Mouse (Mus musculus) CH12.LX (cell line): ENCODE data around the gene Selplg. TPM values are rescaled to one million over a fixed set of nuclear protein-coding genes. Genes with fewer than 3 reads are reported as not detected.

Source experiments
- DNase-seq: peaks from one replicate; pipeline ENCODE4 v3.0.0-alpha.2; 2013; ENCODE audit errors: extremely low read depth
- H3K27ac ChIP-seq: 2 replicates; pipeline ENCODE4 v1.5.1; 2012; ENCODE audit warnings: low read depth, mild to moderate bottlenecking, control low read depth, moderate library complexity; ENCODE audit not compliant: insufficient read depth
- H3K27me3 ChIP-seq: replicated peaks from 2 replicates; pipeline ENCODE3; 2012; ENCODE audit warnings: inconsistent platforms
- H3K36me3 ChIP-seq, 2 experiments: replicated peaks in 1 of 2; 2 replicates each; pipeline versions ENCODE3 to v1.6.1; 2012; ENCODE audit warnings: inconsistent platforms in 1 of 2, low read length in 1 of 2, mild to moderate bottlenecking in 1 of 2, mixed read lengths in 1 of 2, moderate library complexity in 1 of 2; ENCODE audit not compliant: control insufficient read depth in 1 of 2, insufficient read depth in 1 of 2
- H3K4me1 ChIP-seq, 2 experiments: 2 replicates each; pipeline ENCODE4 v1.6.1; 2012; ENCODE audit warnings: inconsistent platforms in 1 of 2, moderate library complexity in 1 of 2; ENCODE audit not compliant: insufficient read depth in 2 of 2, control insufficient read depth in 1 of 2
- H3K4me2 ChIP-seq: 2 replicates; pipeline ENCODE4 v1.6.1; 2012; ENCODE audit warnings: low read depth, mild to moderate bottlenecking, control low read depth; ENCODE audit not compliant: poor library complexity, insufficient read depth, severe bottlenecking
- H3K4me3 ChIP-seq, 3 experiments: fragments of 150-350 bp in 1 of 3; sonication (generic) in 1 of 3; replicated peaks in 1 of 3; 2 replicates each; pipeline versions ENCODE3 to v1.5.1; 2011 to 2012; ENCODE audit warnings: low read depth in 2 of 3, low read length in 2 of 3, mild to moderate bottlenecking in 2 of 3, moderate library complexity in 2 of 3, control low read depth in 1 of 3, improper control_type of control experiment in 1 of 3, inconsistent platforms in 1 of 3, mixed read lengths in 1 of 3; ENCODE audit not compliant: poor library complexity in 1 of 3
- H3K79me2 ChIP-seq: replicated peaks from 2 replicates; pipeline ENCODE4 v1.6.1; 2012; ENCODE audit warnings: mild to moderate bottlenecking, moderate library complexity; ENCODE audit not compliant: control insufficient read depth, poor library complexity, insufficient read depth, severe bottlenecking; ENCODE audit errors: extremely low read depth
- H3K9ac ChIP-seq: 2 replicates; pipeline ENCODE4 v1.6.1; 2012; ENCODE audit warnings: low read depth, mild to moderate bottlenecking, control low read depth, moderate library complexity; ENCODE audit not compliant: insufficient read depth
- H3K9me3 ChIP-seq: replicated peaks from 2 replicates; pipeline ENCODE3; 2012; ENCODE audit warnings: low read length, inconsistent platforms, mixed read lengths
- BHLHE40 ChIP-seq: IDR thresholded peaks from 2 replicates; pipeline ENCODE4 v1.6.1; 2011; ENCODE audit warnings: mild to moderate bottlenecking, low read depth, low read length, improper control_type of control experiment
- CHD1 ChIP-seq: IDR thresholded peaks from 2 replicates; pipeline ENCODE4 v1.6.1; 2012; ENCODE audit warnings: low read depth, low read length, improper control_type of control experiment, inconsistent platforms
- CTCF ChIP-seq, 2 experiments: IDR thresholded peaks in 1 of 2; conservative IDR thresholded peaks in 1 of 2; 2 replicates each; pipeline ENCODE4 v1.5.1; 2011 to 2012; ENCODE audit warnings: low read depth in 2 of 2, low read length in 2 of 2, improper control_type of control experiment in 1 of 2, inconsistent platforms in 1 of 2, mild to moderate bottlenecking in 1 of 2, moderate library complexity in 1 of 2
- E2F4 ChIP-seq: IDR thresholded peaks from 2 replicates; pipeline ENCODE4 v1.6.1; 2011; ENCODE audit warnings: low read depth, low read length, improper control_type of control experiment; ENCODE audit not compliant: insufficient replicate concordance
- ELF1 ChIP-seq: IDR thresholded peaks from 2 replicates; pipeline ENCODE4 v1.6.1; 2014; ENCODE audit warnings: low read depth, mild to moderate bottlenecking, inconsistent platforms, low read length, improper control_type of control experiment
- EP300 ChIP-seq: IDR thresholded peaks from 2 replicates; pipeline ENCODE4 v1.6.1; 2011; ENCODE audit warnings: low read length, improper control_type of control experiment
- ETS1 ChIP-seq: conservative IDR thresholded peaks from 2 replicates; pipeline ENCODE4 v1.6.1; 2012; ENCODE audit warnings: low read depth, mild to moderate bottlenecking, inconsistent platforms, low read length, improper control_type of control experiment, moderate library complexity
- IRF4 ChIP-seq: IDR thresholded peaks from 2 replicates; pipeline ENCODE4 v1.6.1; 2014; ENCODE audit warnings: low read depth, mild to moderate bottlenecking, inconsistent platforms, low read length, improper control_type of control experiment
- JUN ChIP-seq: IDR thresholded peaks from 2 replicates; pipeline ENCODE4 v1.6.1; 2011; ENCODE audit warnings: low read depth, mild to moderate bottlenecking, low read length, improper control_type of control experiment, moderate library complexity; ENCODE audit not compliant: insufficient read depth
- JUND ChIP-seq: conservative IDR thresholded peaks from 2 replicates; pipeline ENCODE4 v1.6.1; 2011; ENCODE audit warnings: low read depth, low read length, improper control_type of control experiment
- KAT2A ChIP-seq: IDR thresholded peaks from 2 replicates; pipeline ENCODE4 v1.6.1; 2012; ENCODE audit warnings: low read length, improper control_type of control experiment, inconsistent platforms; ENCODE audit not compliant: insufficient replicate concordance
- MAFK ChIP-seq: IDR thresholded peaks from 2 replicates; pipeline ENCODE4 v1.6.1; 2011; ENCODE audit warnings: low read length, improper control_type of control experiment; ENCODE audit not compliant: insufficient replicate concordance
- MAX ChIP-seq: IDR thresholded peaks from 2 replicates; pipeline ENCODE4 v1.6.1; 2011; ENCODE audit warnings: low read length, improper control_type of control experiment
- MAZ ChIP-seq: IDR thresholded peaks from 2 replicates; pipeline ENCODE4 v1.6.1; 2012; ENCODE audit warnings: low read depth, mild to moderate bottlenecking, inconsistent platforms, low read length, improper control_type of control experiment, moderate library complexity
- MEF2A ChIP-seq: IDR thresholded peaks from 2 replicates; pipeline ENCODE4 v1.6.1; 2014; ENCODE audit warnings: low read depth, mild to moderate bottlenecking, inconsistent platforms, low read length, improper control_type of control experiment, borderline replicate concordance
- MYC ChIP-seq: IDR thresholded peaks from 2 replicates; pipeline ENCODE4 v1.6.1; 2011; ENCODE audit warnings: low read depth, mild to moderate bottlenecking, improper control_type of control experiment, low read length
- NELFE ChIP-seq: IDR thresholded peaks from 2 replicates; pipeline ENCODE4 v1.6.1; 2011; ENCODE audit warnings: low read depth, low read length, improper control_type of control experiment
- PAX5 ChIP-seq: IDR thresholded peaks from 2 replicates; pipeline ENCODE4 v1.6.1; 2012; ENCODE audit warnings: low read length, inconsistent platforms, mixed read lengths
- RAD21 ChIP-seq: IDR thresholded peaks from 2 replicates; pipeline ENCODE4 v1.6.1; 2011; ENCODE audit warnings: low read depth, mild to moderate bottlenecking, low read length, improper control_type of control experiment, moderate library complexity
- SIN3A ChIP-seq: IDR thresholded peaks from 2 replicates; pipeline ENCODE4 v1.6.1; 2012; ENCODE audit warnings: low read length, improper control_type of control experiment, inconsistent platforms
- TBP ChIP-seq: conservative IDR thresholded peaks from 2 replicates; pipeline ENCODE4 v1.6.1; 2011; ENCODE audit warnings: low read depth, low read length, improper control_type of control experiment
- TCF12 ChIP-seq: IDR thresholded peaks from 2 replicates; pipeline ENCODE4 v1.6.1; 2014; ENCODE audit warnings: low read depth, mild to moderate bottlenecking, inconsistent platforms, low read length, improper control_type of control experiment
- ZC3H11A ChIP-seq: IDR thresholded peaks from 2 replicates; pipeline ENCODE4 v1.6.1; 2012; ENCODE audit warnings: low read depth, mild to moderate bottlenecking, inconsistent platforms, low read length, improper control_type of control experiment
- ZKSCAN1 ChIP-seq: IDR thresholded peaks from 2 replicates; pipeline ENCODE4 v1.6.1; 2012; ENCODE audit warnings: low read depth, inconsistent platforms, low read length, improper control_type of control experiment, borderline replicate concordance
- ZNF384 ChIP-seq: IDR thresholded peaks from 2 replicates; pipeline ENCODE4 v1.6.1; 2012; ENCODE audit warnings: low read depth, low read length, improper control_type of control experiment, inconsistent platforms
- dilution Hi-C: fragments of 300-500 bp; cut with MboI; formaldehyde crosslinking; loops from 2 replicates; pipeline ENCODE4 v1.14.3; 2020; ENCODE audit warnings: low sequenced_read_pairs; ENCODE audit not compliant: extremely low pct_unique_long_range_greater_than_20kb, extremely low pct_ligation_motif_present
- in situ Hi-C: fragments of 300-500 bp; cut with MboI; formaldehyde crosslinking; loops from 3 replicates; pipeline ENCODE4 v1.14.3; 2019; ENCODE audit warnings: low sequenced_read_pairs, low pct_ligation_motif_present, low pct_unique_long_range_greater_than_20kb, mixed read lengths
- polyA plus RNA-seq: library from polyadenylated mRNA; unstranded; fragments of >175 nt; gene quantifications from 2 replicates; pipeline ENCODE4 v1.2.1, GENCODE M21; 2012; ENCODE audit warnings: low read depth; ENCODE audit not compliant: insufficient read length
- total RNA-seq, 2 experiments: library from RNA; depleted of rRNA; stranded (reverse); fragments of 300-350 nt in 1 of 2; fragments of >200 nt in 1 of 2; gene quantifications; 2 replicates each; pipeline ENCODE4 v1.2.3; 2012 to 2014

Selplg gene
- total and polyA plus RNA-seq, 3 experiments: 29.4 to 58.5 (median 41.6) TPM

- Histone ChIP-seq H3K27me3 (no peaks in the 10 kb centered on the region), H3K9ac (no peak overlapping the region), H3K4me3 (peak overlapping the region in 1 of 3 experiments; percentile 29), H3K79me2 (peaks cover 15% of the 10 kb centered on the region), H3K36me3 (peaks cover 21 to 42% of the 10 kb centered on the region in 2 experiments), H3K4me2 (peak overlapping the region; percentile 14; the same call in 1 of the 2 replicates), H3K4me1 (peaks cover 33 to 57% of the 10 kb centered on the region in 2 experiments), H3K9me3 (no peaks in the 10 kb centered on the region), H3K27ac (peak overlapping the region; percentile 95)
- in situ Hi-C loops (loop anchor here (5.0 to 10.0 kb wide), 2 partner anchors 36 to 58 kb away; partner anchors contain the start of gene Selplg), dilution Hi-C loops (no loop called here)
- peak; percentile 74 for DNase-seq
- TF ChIP-seq SIN3A (peak; percentile 38; the same call in 1 of the 2 replicates), TCF12 (peak; percentile 93), EP300 (peak; percentile 92), NELFE (no peak), KAT2A (0 out of 2 replicates have a peak, but pooled peaks have one; percentile 15), BHLHE40 (peak; percentile 85), MYC (peak; percentile 78), RAD21 (no peak), IRF4 (peak; percentile 96), TBP (0 out of 2 replicates have a peak, but pooled peaks have one; percentile 29), MAZ (0 out of 2 replicates have a peak, but pooled peaks have one; percentile 59), ETS1 (peak; percentile 45), ZKSCAN1 (no peak), MAX (peak; percentile 68), ZNF384 (no peak), MEF2A (peak; percentile 71; the same call in 1 of the 2 replicates), CHD1 (0 out of 2 replicates have a peak, but pooled peaks have one; percentile 11), PAX5 (no peak), JUND (no peak)
Observed at GRCm38 (mm10) chr5:113776128-113776895, 56.1 kb downstream of the Selplg start.

DNA sequence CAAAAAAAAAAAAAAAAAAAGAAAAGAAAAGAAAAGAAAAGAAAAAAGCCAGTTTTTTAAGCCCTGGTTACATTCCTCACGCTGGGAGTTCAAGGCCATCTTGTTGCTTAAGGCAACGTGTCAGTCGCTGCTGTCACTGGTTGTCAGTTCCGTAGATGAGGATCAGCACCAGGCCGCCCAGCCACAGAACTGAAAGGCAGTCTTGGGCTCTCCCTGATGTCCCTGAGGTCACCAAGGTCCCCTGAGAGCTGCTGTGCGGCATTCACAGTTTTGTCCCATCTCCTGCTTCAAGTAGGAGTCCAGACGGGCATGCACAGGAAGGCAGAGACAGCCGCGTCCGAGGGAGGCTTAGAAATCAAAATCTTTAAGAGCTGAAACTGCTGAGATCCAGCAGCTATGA lies 56.9 kb downstream of the Selplg start:
- Histone ChIP-seq H3K36me3 (peaks cover 21 to 42% of the 10 kb centered on the region in 2 experiments), H3K79me2 (peaks cover 22% of the 10 kb centered on the region), H3K27me3 (no peaks in the 10 kb centered on the region), H3K4me2 (no peak overlapping the region), H3K9ac (no peak overlapping the region), H3K4me1 (peaks cover 33 to 57% of the 10 kb centered on the region in 2 experiments), H3K9me3 (no peaks in the 10 kb centered on the region), H3K27ac (peak overlapping the region; percentile 95), H3K4me3 (peak overlapping the region in 1 of 3 experiments; percentile 6)
- dilution Hi-C loops: no loop called here
- DNase-seq: peak; percentile 51
- TF ChIP-seq SIN3A (no peak), ZKSCAN1 (no peak), ELF1 (no peak), JUN (no peak), BHLHE40 (no peak), MAX (no peak), IRF4 (no peak), CTCF (conservative IDR thresholded peaks at IDR 0.05 in 1 of 2, IDR thresholded peaks at IDR 0.05 in 1 of 2; ENCODE audit: low read depth in 2 of 2, low read length in 2 of 2) (no peak), E2F4 (no peak), TCF12 (no peak), RAD21 (no peak), ZC3H11A (no peak), MAFK (no peak)
- in situ Hi-C loops: loop anchor here (5.0 to 10.0 kb wide), 2 partner anchors 37 to 59 kb away; partner anchors contain the start of gene Selplg
